Mouse (Mus musculus) bone marrow macrophage, adult 2 months (primary cell): ENCODE measurements around the gene Nrl.

Experiments used
- CTCF ChIP-seq: IDR thresholded peaks from 2 replicates; pipeline ENCODE4 v1.5.1; 2012; ENCODE audit warnings: low read depth, mild to moderate bottlenecking, low read length, moderate library complexity
- POLR2A ChIP-seq: IDR thresholded peaks from 2 replicates; pipeline ENCODE4 v1.6.1; 2012; ENCODE audit warnings: mild to moderate bottlenecking, low read depth, low read length, borderline replicate concordance

GRCm38 (mm10) chr14:55524062-55524461, 719 bp downstream of the Nrl start:
- TF ChIP-seq POLR2A (no peak), CTCF (no peak)
